Mouse (Mus musculus): ENCODE results near the gene Obp2a.

GRCm38 (mm10) chr2:25694605-25695004, 5.2 kb upstream of the Obp2a start:
- TF ChIP-seq CTCF (IDR thresholded peaks at IDR 0.05; ENCODE audit: insufficient read depth, low read length) (peak; percentile 59), POLR2A (IDR thresholded peaks at IDR 0.05; ENCODE audit: borderline replicate concordance, extremely low read depth, low read depth, low read length) (no peak)

Measured in lung, adult 2 months (tissue).